13 mouse cellular contexts compared by ENCODE assay signal in genomic region chr14:40999904-41000645, GRCm38 (mm10). TPM values are rescaled to one million over a fixed set of nuclear protein-coding genes. Genes with fewer than 3 reads are reported as not detected.
DNase-seq lines count a peak whose midpoint lies in the region; ATAC-seq lines count a peak whose summit lies in the region.
"Had no signal": no experiment of that assay in that cellular context is flagged by ENCODE, and none has a peak within 500 bp of the region (broad histone marks: within the 10 kb centered on the region; RNA-seq: fewer than 3 reads in every experiment).

No protein-coding gene starts in this region.

- H3K4me1 ChIP-seq in heart, embryonic 10.5 days: peaks cover 17% of the 10 kb centered on the region
- H3K4me1 ChIP-seq in heart, embryonic 11.5 days (ENCODE audit: control insufficient read depth, insufficient read depth, low read length): peaks cover 10% of the 10 kb centered on the region; the same call in 1 of the 2 replicates

- H3K4me3 ChIP-seq in heart, embryonic 10.5 days: no peak overlapping the region
- H3K4me3 ChIP-seq in heart, embryonic 11.5 days (ENCODE audit: low read depth, low read length): no peak overlapping the region
- H3K4me3 ChIP-seq: liver, embryonic 15.5 days; neural tube, embryonic 12.5 days had no signal

- no peaks in the 10 kb centered on the region for H3K27me3 ChIP-seq in heart, embryonic 10.5 days (ENCODE audit: insufficient read depth, poor library complexity, severe bottlenecking)
- H3K27me3 ChIP-seq in heart, embryonic 11.5 days (ENCODE audit: control insufficient read depth, insufficient read depth, low read length): no peaks in the 10 kb centered on the region
- H3K27me3 ChIP-seq: liver, embryonic 15.5 days; neural tube, embryonic 12.5 days had no signal

- ATAC-seq in heart, embryonic 11.5 days (replicated peaks; ENCODE audit: insufficient number of reproducible peaks, low FRiP score, low TSS enrichment): no peak

- H3K9me3 ChIP-seq in heart, embryonic 10.5 days: no peaks in the 10 kb centered on the region
- H3K9me3 ChIP-seq in heart, embryonic 11.5 days (replicated peaks; ENCODE audit: control insufficient read depth, low read length): no peaks in the 10 kb centered on the region
- H3K9me3 ChIP-seq: liver, embryonic 15.5 days; neural tube, embryonic 12.5 days had no signal

- no peak overlapping the region for H3K27ac ChIP-seq in heart, embryonic 10.5 days
- H3K27ac ChIP-seq in heart, embryonic 11.5 days (ENCODE audit: low read depth, low read length): no peak overlapping the region
- H3K27ac ChIP-seq: liver, embryonic 15.5 days; neural tube, embryonic 12.5 days had no signal

- H3K4me2 ChIP-seq in heart, embryonic 11.5 days: no peak overlapping the region
- H3K4me2 ChIP-seq: liver, embryonic 15.5 days; neural tube, embryonic 12.5 days had no signal

- H3K9ac ChIP-seq in heart, embryonic 11.5 days (ENCODE audit: low read depth, low read length): no peak overlapping the region
- H3K9ac ChIP-seq: liver, embryonic 15.5 days; neural tube, embryonic 12.5 days had no signal

- WGBS in heart, embryonic 10.5 days: 83% methylated on average over 7 of the region's 7 CpGs
- WGBS in heart, embryonic 11.5 days (ENCODE audit: insufficient replicate concordance): 82% methylated on average over 7 of the region's 7 CpGs

- H3K36me3 ChIP-seq in heart, embryonic 10.5 days: peaks cover 36% of the 10 kb centered on the region
- peaks cover 4% of the 10 kb centered on the region; the same call in 1 of the 2 replicates for H3K36me3 ChIP-seq in heart, embryonic 11.5 days (ENCODE audit: control insufficient read depth, insufficient read depth, low read length)

- peak; percentile 24 for DNase-seq in heart, embryonic 10.5 days (ENCODE audit: low spot score)
- DNase-seq in A20 (ENCODE audit: low read depth, low spot score): peak; percentile 92
- DNase-seq in brain, adult 2 months (ENCODE audit: low read depth, low spot score): peak; percentile 35
- peak; percentile 3 to 85 for DNase-seq in natural killer cell, adult 2 months (ENCODE audit: low spot score in 2 of 2)
- DNase-seq in cerebellum, adult 9-11 months: no peak
- no peak for DNase-seq in right cerebral cortex, postnatal 36 days (ENCODE audit: low spot score in 2 of 2)
- no peak for DNase-seq in embryo, embryonic 11 days
- DNase-seq: adrenal gland, postnatal 36 days; cerebellum, adult 11-12 months; kidney, postnatal 14 days had no signal

RNA-seq across cellular contexts. Expression of gene Fam213a, which starts 13.5 kb away (rescaled TPM):
- polyA plus RNA-seq in heart, embryonic 10.5 days (2016; fragmentation: Nextera tagmentation; extraction: Ambion mirVana): 76.8 and 81.5 TPM in 2 replicates
- polyA plus RNA-seq in heart, embryonic 11.5 days (2014; fragmentation: Nextera tagmentation; extraction: Ambion mirVana): 67.7 and 75.4 TPM in 2 replicates

RNA-seq across cellular contexts. Expression of gene Tspan14, which starts 33.5 kb away (rescaled TPM):
- polyA plus RNA-seq in heart, embryonic 10.5 days (2016; fragmentation: Nextera tagmentation; extraction: Ambion mirVana): 42.3 and 58.6 TPM in 2 replicates
- polyA plus RNA-seq in heart, embryonic 11.5 days (2014; fragmentation: Nextera tagmentation; extraction: Ambion mirVana): 43.5 and 54.0 TPM in 2 replicates

Comparison
In these comparisons a context has a peak if more than half of its experiments do, and no peak if none do; other contexts are left out.
1. DNase-seq: peak in heart, embryonic 10.5 days (single experiment), A20 (single experiment), brain, adult 2 months (single experiment) and natural killer cell, adult 2 months (2 of 2); none in cerebellum, adult 9-11 months (single experiment), right cerebral cortex, postnatal 36 days (0 of 2) and embryo, embryonic 11 days (single experiment).